ENCODE assay signal across 9 mouse cellular contexts in the genomic region with DNA sequence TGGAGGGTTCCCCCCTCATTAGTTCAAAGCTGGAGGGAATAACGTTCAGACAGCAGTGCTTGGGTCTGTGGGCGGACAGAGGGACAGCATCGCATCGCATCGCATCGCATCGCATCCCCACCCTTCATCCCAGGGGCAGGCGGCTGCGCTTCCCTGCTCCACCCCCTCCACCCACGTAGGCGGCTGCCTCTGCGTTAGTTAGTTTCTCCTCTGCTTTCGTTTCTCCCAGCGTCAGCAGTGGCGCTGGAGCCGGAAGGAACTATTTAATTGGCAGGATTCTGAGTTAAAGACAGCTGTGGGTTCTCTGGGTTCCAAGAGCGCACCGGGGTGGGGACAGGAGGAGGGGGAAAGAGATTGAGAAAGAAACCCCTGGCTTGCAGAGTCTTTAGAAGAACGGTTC.
A peak's percentile ranks its signal among the peaks of the same experiment; 100 is the strongest.
DNase-seq lines count a peak whose midpoint lies in the region; ATAC-seq and TF ChIP-seq lines count a peak whose summit lies in the region.
"Had no signal": no experiment of that assay in that cellular context is flagged by ENCODE, and none has a peak within 500 bp of the region (broad histone marks: within the 10 kb centered on the region; RNA-seq: fewer than 3 reads in every experiment).

No protein-coding gene starts in this region.

- peak overlapping the region; percentile 32 for H3K4me2 ChIP-seq in embryonic facial prominence, embryonic 11.5 days (ENCODE audit: low read depth, low read length)
- H3K4me2 ChIP-seq in liver, embryonic 11.5 days: no peak overlapping the region; the same call in 1 of the 2 replicates

- no peak overlapping the region for H3K27ac ChIP-seq in embryonic facial prominence, embryonic 11.5 days (replicated peaks; ENCODE audit: low read depth, low read length)
- no peak overlapping the region for H3K27ac ChIP-seq in liver, embryonic 11.5 days (ENCODE audit: low read depth, low read length)
- H3K27ac ChIP-seq: liver, embryonic 14.5 days had no signal

- peaks cover 22% of the 10 kb centered on the region; the same call in 1 of the 2 replicates for H3K27me3 ChIP-seq in embryonic facial prominence, embryonic 11.5 days (ENCODE audit: control insufficient read depth, insufficient read depth, low read length)
- H3K27me3 ChIP-seq in liver, embryonic 11.5 days (replicated peaks; ENCODE audit: control insufficient read depth, insufficient read depth, low read length): peaks cover 54% of the 10 kb centered on the region

- H3K9me3 ChIP-seq in embryonic facial prominence, embryonic 11.5 days (replicated peaks; ENCODE audit: control insufficient read depth, low read length): no peaks in the 10 kb centered on the region
- no peaks in the 10 kb centered on the region for H3K9me3 ChIP-seq in liver, embryonic 11.5 days (ENCODE audit: control insufficient read depth, low read length)

- no peak for ATAC-seq in embryonic facial prominence, embryonic 11.5 days (replicated peaks; ENCODE audit: insufficient number of reproducible peaks, low FRiP score, low TSS enrichment, low read depth)
- no peak for ATAC-seq in liver, embryonic 11.5 days (replicated peaks; ENCODE audit: low FRiP score)

- TF ChIP-seq CTCF in lung, adult 2 months (IDR thresholded peaks at IDR 0.05; ENCODE audit: insufficient read depth, low read length): no peak

- TF ChIP-seq POLR2A in lung, adult 2 months (IDR thresholded peaks at IDR 0.05; ENCODE audit: borderline replicate concordance, extremely low read depth, low read depth, low read length): peak; percentile 30; the same call in 1 of the 2 replicates

- peak; percentile 48 for DNase-seq in adrenal gland, postnatal 14 days
- DNase-seq in embryonic facial prominence, embryonic 11.5 days (ENCODE audit: low spot score): peak; percentile 45
- peak; percentile 71 to 78 for DNase-seq in heart, adult 9 months (ENCODE audit: low spot score in 2 of 2)
- peak; percentile 28 to 34 for DNase-seq in kidney, adult 8-10 months
- DNase-seq in lung, adult 2 months: peak; percentile 10
- peak; percentile 52 for DNase-seq in right cerebral cortex, postnatal 14 days
- no peak for DNase-seq in liver, embryonic 11.5 days (ENCODE audit: low spot score)
- no peak for DNase-seq in cerebellum, postnatal 14 days

- H3K4me3 ChIP-seq in embryonic facial prominence, embryonic 11.5 days (ENCODE audit: low read depth, low read length): 0 out of 2 replicates have a peak overlapping the region, but pooled peaks have one; percentile 1
- H3K4me3 ChIP-seq in lung, adult 2 months (replicated peaks; ENCODE audit: extremely low read depth, low read depth, low read length): peak overlapping the region; percentile 31
- no peak overlapping the region for H3K4me3 ChIP-seq in liver, embryonic 11.5 days (ENCODE audit: low read depth, low read length)

- H3K36me3 ChIP-seq in embryonic facial prominence, embryonic 11.5 days (replicated peaks; ENCODE audit: control insufficient read depth, insufficient read depth, low read depth, low read length): no peaks in the 10 kb centered on the region
- no peaks in the 10 kb centered on the region for H3K36me3 ChIP-seq in liver, embryonic 11.5 days (ENCODE audit: control insufficient read depth, insufficient read depth, low read length)

- no peak overlapping the region; the same call in 1 of the 2 replicates for H3K9ac ChIP-seq in embryonic facial prominence, embryonic 11.5 days (replicated peaks; ENCODE audit: low read length)
- no peak overlapping the region for H3K9ac ChIP-seq in liver, embryonic 11.5 days (ENCODE audit: low read depth, low read length)
- H3K9ac ChIP-seq: liver, embryonic 14.5 days had no signal

- WGBS in embryonic facial prominence, embryonic 11.5 days: under 1% methylated on average over 19 of the region's 19 CpGs
- WGBS in lung, adult 2 months: 2% methylated on average over 18 of the region's 19 CpGs
- WGBS in liver, embryonic 11.5 days: 3% methylated on average over 19 of the region's 19 CpGs

- H3K4me1 ChIP-seq in embryonic facial prominence, embryonic 11.5 days (ENCODE audit: control insufficient read depth, insufficient read depth, low read length): peaks cover 2% of the 10 kb centered on the region; the same call in 1 of the 2 replicates
- H3K4me1 ChIP-seq in lung, adult 2 months (ENCODE audit: control insufficient read depth, insufficient read depth, low read length): no peaks in the 10 kb centered on the region
- H3K4me1 ChIP-seq in liver, embryonic 11.5 days (replicated peaks; ENCODE audit: control insufficient read depth, insufficient read depth, low read length): no peaks in the 10 kb centered on the region

Comparison
In these comparisons a context has a peak if more than half of its experiments do, and no peak if none do; other contexts are left out.
1. DNase-seq: peak in adrenal gland, postnatal 14 days (single experiment), embryonic facial prominence, embryonic 11.5 days (single experiment), heart, adult 9 months (2 of 2), kidney, adult 8-10 months (2 of 2), lung, adult 2 months (single experiment) and right cerebral cortex, postnatal 14 days (single experiment); none in liver, embryonic 11.5 days (single experiment) and cerebellum, postnatal 14 days (0 of 2).